Mouse (Mus musculus): Measurements from ENCODE around the gene Ppp1r36. TPM values are rescaled to one million over a fixed set of nuclear protein-coding genes. Genes with fewer than 3 reads are reported as not detected.

Gene Ppp1r36
- not detected for total RNA-seq (2023)

DNA sequence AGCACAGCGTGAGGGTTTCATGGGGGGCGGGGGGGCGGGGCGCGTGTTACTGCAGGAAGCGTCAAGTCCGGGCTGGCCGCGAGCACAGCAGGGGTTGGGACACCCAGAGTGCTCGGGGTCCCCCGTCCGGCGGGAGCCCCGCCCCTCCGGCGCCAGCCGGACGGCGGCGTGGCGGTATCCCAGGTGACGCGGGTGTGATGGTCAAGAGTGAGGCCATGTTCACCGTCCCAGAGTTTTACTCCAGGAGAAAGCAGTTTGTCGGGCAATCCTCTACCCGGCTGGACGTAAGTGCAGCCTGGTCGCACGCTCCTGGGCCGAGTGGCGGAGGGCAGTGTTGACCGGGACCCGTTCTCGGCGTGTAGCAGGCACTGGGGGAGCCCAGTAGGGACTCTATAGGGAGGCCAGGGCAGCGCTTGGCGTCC, at the start of gene Ppp1r36:
Ppp1r36 (plus strand) TSS at position 106 of the 422 bp plus-strand sequence.

DNA sequence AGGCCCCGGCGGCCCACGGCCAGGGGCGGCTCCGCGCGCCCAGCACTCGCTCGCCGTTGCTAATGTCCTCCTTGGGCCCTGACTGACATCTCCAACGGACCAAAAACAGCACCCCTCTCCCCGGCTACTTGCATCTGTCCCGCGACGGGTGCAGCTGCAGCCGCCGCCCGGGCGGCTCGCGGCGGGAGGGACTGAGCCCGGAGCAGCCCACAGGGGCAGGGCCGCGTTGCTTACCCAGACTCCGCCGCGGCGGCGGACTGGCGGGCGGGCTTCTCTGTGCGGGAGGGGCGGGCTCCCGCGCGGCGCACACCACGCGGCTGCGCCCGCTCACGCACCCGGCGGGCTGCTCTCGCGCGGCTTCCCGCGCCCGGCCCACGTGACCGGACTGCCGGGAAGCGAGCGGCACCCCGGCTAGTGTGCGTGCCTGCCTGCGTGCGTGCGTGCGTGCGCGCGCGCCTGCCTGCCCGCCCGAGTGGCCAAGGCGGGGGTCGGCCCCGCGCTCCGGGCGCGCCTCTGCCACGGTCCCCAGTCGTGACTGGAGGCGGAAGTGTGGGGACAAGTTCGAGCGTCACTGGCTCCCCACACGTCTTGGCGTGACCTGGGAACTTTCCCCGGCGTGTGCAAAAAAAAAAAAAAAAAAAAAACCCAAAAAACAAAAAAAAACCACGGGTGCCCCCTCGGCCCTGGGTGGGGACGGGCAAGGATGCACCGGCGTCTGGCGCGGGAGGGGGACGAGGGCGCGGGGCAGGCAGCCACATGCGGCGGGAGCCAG, 47.9 kb upstream of the Ppp1r36 start, which contains the start of gene Zbtb25:
Zbtb25 (minus strand) TSS at position 397 of the 772 bp plus-strand sequence.

DNA sequence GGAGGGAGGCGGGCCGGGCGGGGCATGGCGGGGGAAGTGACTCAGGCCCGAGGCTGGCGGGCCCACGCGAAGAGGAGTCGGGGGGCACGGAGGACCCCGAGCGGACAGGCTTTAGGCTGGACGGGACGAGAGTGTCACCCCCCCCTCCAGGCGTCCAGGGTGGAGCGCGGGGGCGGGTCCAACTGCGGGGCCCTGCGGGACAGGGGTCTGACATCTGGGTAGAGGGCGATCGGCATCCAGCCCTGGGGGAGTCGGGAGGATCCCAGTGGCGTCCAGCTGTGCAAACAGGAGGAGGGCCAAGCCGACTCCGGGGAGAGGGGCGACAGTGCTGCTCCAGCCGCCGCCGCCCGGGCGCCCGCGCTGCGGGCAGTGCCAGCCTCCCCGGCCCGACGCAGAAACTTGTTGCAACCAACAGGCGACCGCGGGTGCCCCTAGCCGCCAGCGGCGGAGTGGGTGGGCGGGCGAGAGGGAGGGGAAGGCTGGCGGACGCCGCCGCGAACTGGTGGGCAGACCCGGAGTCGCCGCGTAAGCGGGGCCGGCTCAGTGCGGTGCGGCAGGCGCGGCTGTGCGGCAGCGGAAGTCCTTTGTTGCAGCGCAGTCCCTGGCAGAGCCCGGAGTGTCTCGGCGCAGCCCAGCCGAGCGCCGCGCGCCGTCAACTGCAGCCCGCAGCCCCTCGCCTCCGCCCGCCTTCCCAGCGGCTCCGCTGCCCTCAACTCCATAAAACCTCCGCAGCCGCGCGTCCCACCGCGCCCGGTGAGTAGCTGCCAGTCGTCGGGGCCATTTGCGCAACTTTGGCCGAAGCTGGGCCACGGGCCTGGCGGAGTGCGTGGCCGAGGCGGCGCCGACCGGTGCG, 47.1 kb upstream of the Ppp1r36 start, which contains the start of gene Zbtb1:
Zbtb1 (plus strand) TSS at position 289 of the 853 bp plus-strand sequence.

DNA sequence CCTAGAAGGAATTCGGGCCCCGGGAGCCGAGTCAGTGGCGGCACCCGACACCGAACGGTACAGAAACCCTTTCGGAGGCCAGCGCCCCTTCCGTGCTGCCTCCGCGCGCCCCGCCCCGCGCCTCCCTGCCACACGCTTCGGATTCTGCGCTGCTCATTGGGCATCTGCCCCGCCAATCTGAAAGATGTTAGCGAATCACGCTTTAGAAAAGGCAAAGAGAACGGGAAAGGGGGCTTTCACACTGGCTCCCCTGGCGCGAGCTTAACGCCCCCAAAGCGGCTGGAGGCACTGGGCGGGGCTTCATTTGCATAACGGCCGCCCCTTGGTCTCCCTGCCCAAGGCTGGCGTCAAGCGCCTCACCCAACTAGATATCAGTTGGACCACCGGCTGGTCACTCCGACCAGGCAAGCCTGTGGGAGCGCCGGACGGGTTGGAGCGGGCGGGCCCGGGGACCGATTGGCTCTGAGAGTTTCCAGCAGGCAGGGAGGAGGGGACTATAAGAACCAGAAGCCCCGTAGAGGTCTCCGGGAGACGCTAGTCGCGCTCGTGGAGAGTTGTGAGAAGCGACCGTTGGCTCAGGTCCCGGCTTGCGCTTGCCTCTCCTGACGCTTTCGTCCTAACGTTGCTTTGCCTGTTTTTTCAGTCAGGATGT, 13.3 kb upstream of the Ppp1r36 start, which contains the start of gene Hspa2:
Hspa2 (plus strand) TSS at position 291 of the 652 bp plus-strand sequence.

Other genes with a start within 250 kb of the Ppp1r36 start
- gene Esr2, start 240.3 kb upstream of the Ppp1r36 start, total RNA-seq (2023), result not detected
- gene Tex21, start 170.8 kb upstream of the Ppp1r36 start, total RNA-seq (2023), result not detected
- 10 to 100 TPM; 57.5 to 60.6 TPM for gene Mthfd1, start 162.2 kb upstream of the Ppp1r36 start, total RNA-seq (2023)
- gene Akap5, start 92.6 kb upstream of the Ppp1r36 start, total RNA-seq (2023), result 1 to 10 TPM in 1 of 2 experiments, under 1 TPM in 1; 0.70 to 1.4 TPM
- gene Zbtb25, start 47.9 kb upstream of the Ppp1r36 start, total RNA-seq (2023), result 10 to 100 TPM; 50.4 to 57.1 TPM
- gene Zbtb1, start 47.3 kb upstream of the Ppp1r36 start, total RNA-seq (2023), result 10 to 100 TPM; 15.4 to 17.8 TPM
- gene Hspa2, start 13.4 kb upstream of the Ppp1r36 start, total RNA-seq (2023), result 1 to 10 TPM; 1.8 to 2.4 TPM
- 10 to 100 TPM; 29.9 to 31.1 TPM for gene Plekhg3, start 113.4 kb downstream of the Ppp1r36 start, total RNA-seq (2023)